Mouse (Mus musculus) lung, postnatal 14 days (tissue): ENCODE results near the gene Gm5415.
"Not testable (repeated sequence)": the region's sequence is repeated elsewhere in the genome, so short reads cannot be mapped to it uniquely, and the experiment has no call there.

Source experiments
- DNase-seq: peaks from one replicate; pipeline ENCODE4 v3.0.0; 2021

The Gm5415 gene

GRCm38 (mm10) chr1:32547194-32547593, at the start of gene Gm5415:
TSS of gene Gm5415 (minus strand) at chr1:32547294.
- not testable (repeated sequence) for DNase-seq

DNA sequence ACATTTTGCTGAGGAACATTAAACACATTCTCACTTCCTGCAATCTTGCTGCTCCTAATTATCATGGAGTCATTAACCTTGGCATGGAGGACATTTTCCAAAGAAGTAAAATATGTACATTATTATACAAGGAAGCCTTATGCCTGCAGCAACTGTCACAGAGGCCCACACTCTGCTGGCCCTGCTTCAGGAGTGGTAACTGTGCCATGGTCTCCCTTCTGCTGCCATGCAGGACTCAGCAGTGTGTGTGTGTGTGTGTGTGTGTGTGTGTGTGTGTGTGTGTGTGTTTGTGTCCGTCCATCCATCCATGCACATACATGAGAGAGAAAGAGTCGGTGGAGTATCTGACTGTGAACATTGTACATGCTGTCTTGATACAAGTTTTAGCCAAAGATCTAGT, 21.8 kb upstream of the Gm5415 start:
- no peak for DNase-seq

- no peak for DNase-seq
Measured at GRCm38 (mm10) chr1:32553925-32554324, 6.8 kb upstream of the Gm5415 start.

DNA sequence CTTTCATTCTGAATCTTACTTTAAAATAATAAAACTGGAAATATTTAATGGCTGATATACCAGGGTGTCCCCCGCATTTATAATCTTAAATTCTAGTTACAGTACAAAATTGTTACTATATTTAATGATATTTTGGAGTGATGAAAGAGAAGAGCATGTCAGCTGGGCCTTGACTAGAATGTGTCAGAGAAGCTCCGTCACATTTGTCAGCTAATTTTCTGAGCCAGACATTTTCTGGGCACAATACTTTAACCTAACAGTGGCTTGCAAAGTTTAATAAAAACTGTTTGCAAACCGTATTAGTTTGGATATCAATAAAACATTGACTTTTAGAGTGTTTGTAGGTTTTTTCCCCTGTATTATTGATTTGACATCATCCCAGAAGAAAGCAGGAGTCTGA, 6.4 kb upstream of the Gm5415 start:
- no peak for DNase-seq

GRCm38 (mm10) chr1:32503381-32503780, 43.7 kb downstream of the Gm5415 start:
- no peak for DNase-seq
